Mouse (Mus musculus) midbrain, postnatal 0 days (tissue): Measurements from ENCODE around the gene Fto. TPM values are rescaled to one million over a fixed set of nuclear protein-coding genes. Genes with fewer than 3 reads are reported as not detected.

Source experiments
- ATAC-seq: fragments of 200-750 bp; cut with Nextera tagmentation; 2 replicates; pipeline ENCODE4 v1.8.0; 2017; ENCODE audit warnings: moderate number of reproducible peaks, mild to moderate bottlenecking, moderate TSS enrichment, moderate library complexity; ENCODE audit not compliant: low FRiP score
- DNase-seq: peaks from one replicate; pipeline ENCODE4 v3.0.0-alpha.2; 2015; ENCODE audit warnings: low spot score
- H3K27ac ChIP-seq: fragments of 300-500 bp; sonication (generic); 2 replicates; pipeline ENCODE4 v1.5.1; 2014; ENCODE audit warnings: low read depth, mild to moderate bottlenecking, low read length, mixed read lengths
- H3K27me3 ChIP-seq: fragments of 300-500 bp; sonication (generic); 2 replicates; pipeline ENCODE4 v1.6.1; 2014; ENCODE audit warnings: low read length, control low read depth, mixed read lengths; ENCODE audit not compliant: insufficient read depth
- H3K36me3 ChIP-seq: fragments of 300-500 bp; sonication (generic); 2 replicates; pipeline ENCODE4 v1.6.1; 2014; ENCODE audit warnings: low read length, control low read depth, mixed read lengths; ENCODE audit not compliant: insufficient read depth
- H3K4me1 ChIP-seq: fragments of 300-500 bp; sonication (generic); 2 replicates; pipeline ENCODE4 v1.6.1; 2014; ENCODE audit warnings: mild to moderate bottlenecking, control low read depth, antibody characterized with exemption, low read length, mixed read lengths; ENCODE audit not compliant: insufficient read depth
- H3K4me2 ChIP-seq: fragments of 300-500 bp; sonication (generic); 2 replicates; pipeline ENCODE4 v1.6.1; 2014; ENCODE audit warnings: low read depth, mild to moderate bottlenecking, low read length, mixed read lengths; ENCODE audit not compliant: poor library complexity, severe bottlenecking
- H3K4me3 ChIP-seq: fragments of 300-500 bp; sonication (generic); 2 replicates; pipeline ENCODE4 v1.5.1; 2014; ENCODE audit warnings: low read depth, mild to moderate bottlenecking, low read length, moderate library complexity
- H3K9ac ChIP-seq: fragments of 300-500 bp; sonication (generic); replicated peaks from 2 replicates; pipeline ENCODE4 v1.6.1; 2014; ENCODE audit warnings: mild to moderate bottlenecking, low read length, moderate library complexity, mixed read lengths; ENCODE audit not compliant: poor library complexity, severe bottlenecking
- H3K9me3 ChIP-seq: fragments of 300-500 bp; sonication (generic); 2 replicates; pipeline ENCODE4 v1.6.1; 2016; ENCODE audit warnings: low read length, control low read depth
- CTCF ChIP-seq: IDR thresholded peaks from 2 replicates; pipeline ENCODE4 v1.5.1; 2016; ENCODE audit warnings: antibody characterized with exemption, mild to moderate bottlenecking
- WGBS: fragments of 180-500 bp; shearing (Covaris S2); extraction: QIAGEN DNeasy Blood & Tissue Kit; methylation state at CpG from one replicate; pipeline ENCODE4 v1.1.7; 2014; 5-methylcytosine and 5-hydroxymethylcytosine counted together
- polyA plus RNA-seq: library from polyadenylated mRNA; unstranded; fragments of >200 nt; fragmentation: Nextera tagmentation; extraction: Ambion mirVana; gene quantifications from 2 replicates; pipeline ENCODE4 v1.2.1, GENCODE M21; 2015
- total RNA-seq: library from RNA; depleted of rRNA; stranded (reverse); fragments of >200 nt; gene quantifications from 2 replicates; pipeline ENCODE4 v1.2.3, GENCODE M21; 2014

The Fto gene
- total and polyA plus RNA-seq, 2 experiments from 2014 or later, result 97.9 to 151 TPM

DNA sequence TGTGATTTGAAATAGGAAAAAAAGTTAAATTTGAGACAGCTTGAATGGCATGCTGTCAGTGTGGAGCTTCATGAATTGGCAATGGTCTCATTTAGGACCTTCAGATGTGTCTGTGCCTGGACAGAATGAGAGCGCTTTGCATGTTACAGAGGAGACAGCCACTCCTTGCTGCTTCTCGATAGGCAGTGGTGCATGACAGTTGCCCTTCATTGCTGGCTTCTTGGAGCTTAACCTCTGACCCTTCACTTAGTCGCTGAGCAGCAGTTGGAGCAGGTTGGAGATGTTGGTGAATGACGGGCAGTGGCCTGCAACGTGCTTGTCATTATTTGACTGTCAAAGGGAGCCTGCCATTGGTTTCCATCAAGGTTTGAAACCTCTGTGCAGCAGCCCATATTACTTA, 28.9 kb downstream of the Fto start:
- 32% methylated on average over 5 of the region's 5 CpGs for WGBS
- no peaks in the 10 kb centered on the region for H3K36me3 ChIP-seq
- no peak overlapping the region for H3K4me3 ChIP-seq
- no peak for TF ChIP-seq CTCF
- DNase-seq, result no peak
- H3K4me1 ChIP-seq, result no peaks in the 10 kb centered on the region
- ATAC-seq, result no peak
- no peak overlapping the region for H3K9ac ChIP-seq
- H3K27me3 ChIP-seq, result no peaks in the 10 kb centered on the region
- no peak overlapping the region for H3K27ac ChIP-seq
- H3K9me3 ChIP-seq, result no peaks in the 10 kb centered on the region
- no peak overlapping the region for H3K4me2 ChIP-seq

DNA sequence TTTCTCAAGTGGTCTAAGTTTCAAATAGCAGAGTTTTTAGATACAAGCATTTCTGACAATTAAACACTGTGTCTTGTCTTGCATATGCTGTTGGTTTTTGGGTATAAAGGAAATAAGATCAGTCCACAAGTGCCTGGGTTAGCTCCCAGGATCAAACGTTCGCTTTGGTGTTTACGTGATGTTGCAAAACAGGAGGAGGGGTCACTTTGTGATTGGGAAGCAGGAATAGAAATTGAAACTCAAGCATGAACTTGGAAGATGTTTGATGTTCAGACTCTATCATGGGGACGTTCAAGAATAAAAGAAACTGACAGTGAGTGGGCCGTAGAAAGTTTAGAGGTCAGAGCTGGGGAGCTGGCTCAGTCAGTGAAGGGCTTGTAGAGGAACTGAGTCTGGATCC, 29.5 kb downstream of the Fto start:
- no peak for TF ChIP-seq CTCF
- ATAC-seq (no peak), DNase-seq (no peak)
- no peaks in the 10 kb centered on the region for H3K36me3 ChIP-seq
- no peak overlapping the region for H3K27ac ChIP-seq
- H3K9ac ChIP-seq, result no peak overlapping the region
- H3K4me1 ChIP-seq, result no peaks in the 10 kb centered on the region
- H3K9me3 ChIP-seq, result no peaks in the 10 kb centered on the region
- H3K4me3 ChIP-seq, result no peak overlapping the region
- 71% methylated on average over 5 of the region's 5 CpGs for WGBS
- no peaks in the 10 kb centered on the region for H3K27me3 ChIP-seq
- no peak overlapping the region for H3K4me2 ChIP-seq

DNA sequence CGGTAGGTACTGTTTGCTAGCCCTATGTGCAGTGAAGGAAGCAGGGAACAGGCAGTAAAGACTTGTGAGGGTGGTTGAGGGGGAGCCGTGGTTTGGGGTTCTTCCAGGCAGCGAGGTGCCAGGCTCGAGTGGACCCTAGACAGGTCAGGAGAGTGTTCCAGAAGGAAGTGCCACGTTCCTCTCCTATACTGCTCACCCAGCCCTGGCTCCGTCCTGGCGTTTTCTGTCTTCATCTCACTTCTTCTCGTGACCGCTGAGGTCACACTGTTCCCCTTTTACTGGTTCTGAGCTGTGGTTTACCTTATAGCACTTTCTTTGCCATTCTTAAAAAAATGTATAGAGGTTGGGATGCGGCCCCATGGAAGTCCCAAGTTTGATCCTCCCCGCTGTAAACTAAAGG, 31.3 kb downstream of the Fto start:
- Histone ChIP-seq H3K27me3 (no peaks in the 10 kb centered on the region), H3K36me3 (no peaks in the 10 kb centered on the region), H3K4me1 (no peaks in the 10 kb centered on the region), H3K9ac (no peak overlapping the region), H3K9me3 (no peaks in the 10 kb centered on the region), H3K27ac (no peak overlapping the region), H3K4me3 (no peak overlapping the region), H3K4me2 (no peak overlapping the region)
- ATAC-seq (no peak), DNase-seq (no peak)
- TF ChIP-seq CTCF, result no peak
- WGBS, result 92% methylated on average over 11 of the region's 11 CpGs

DNA sequence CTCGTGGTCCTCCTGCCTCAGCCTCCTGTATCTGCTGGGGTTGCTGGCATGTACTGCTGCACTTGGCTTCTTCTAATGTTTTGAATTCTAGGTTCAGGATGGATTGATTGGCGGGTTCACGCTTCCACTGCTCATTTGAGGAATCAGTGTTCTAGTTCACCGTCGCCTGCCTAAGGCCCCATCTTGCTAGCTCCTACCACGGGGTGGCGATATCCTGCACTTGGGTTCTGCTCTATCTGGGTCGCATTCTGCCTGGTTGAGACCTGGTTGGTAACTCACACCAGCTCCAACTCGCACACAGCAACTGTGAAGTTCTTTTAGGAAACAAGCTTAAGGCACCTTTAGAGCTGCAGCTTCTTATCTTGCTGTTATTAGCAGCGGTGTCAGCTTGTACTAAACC, 33.8 kb downstream of the Fto start:
- Histone ChIP-seq H3K9me3 (no peaks in the 10 kb centered on the region), H3K4me2 (no peak overlapping the region), H3K27me3 (no peaks in the 10 kb centered on the region), H3K9ac (no peak overlapping the region), H3K4me1 (no peaks in the 10 kb centered on the region), H3K36me3 (no peaks in the 10 kb centered on the region), H3K27ac (no peak overlapping the region), H3K4me3 (no peak overlapping the region)
- 77% methylated on average over 10 of the region's 10 CpGs for WGBS
- no peak for DNase-seq
- ATAC-seq, result no peak
- peak; percentile 20 for TF ChIP-seq CTCF

DNA sequence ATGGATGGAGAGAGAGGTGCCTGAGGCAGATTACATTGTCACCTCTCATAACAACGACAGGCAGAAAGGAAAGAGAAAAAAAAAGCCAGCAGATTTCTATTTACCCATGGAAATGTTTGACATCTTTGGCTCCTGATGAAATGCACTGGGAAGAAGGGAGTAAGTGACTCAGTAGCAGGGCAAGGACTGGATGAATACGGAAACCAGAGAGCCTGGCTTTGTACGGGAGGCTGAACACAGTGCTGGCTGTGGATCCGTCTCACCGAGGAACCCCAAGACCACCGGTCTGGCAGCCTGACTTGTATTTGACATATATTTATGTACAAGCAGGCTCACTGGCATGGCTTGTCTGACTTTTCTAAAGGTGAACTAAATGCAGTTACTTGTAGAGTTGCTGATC, 34.3 kb downstream of the Fto start:
- WGBS, result 54% methylated on average over 6 of the region's 6 CpGs
- Histone ChIP-seq H3K4me3 (no peak overlapping the region), H3K4me1 (no peaks in the 10 kb centered on the region), H3K9ac (no peak overlapping the region), H3K36me3 (no peaks in the 10 kb centered on the region), H3K27ac (no peak overlapping the region), H3K9me3 (no peaks in the 10 kb centered on the region), H3K27me3 (no peaks in the 10 kb centered on the region), H3K4me2 (no peak overlapping the region)
- ATAC-seq, result no peak
- TF ChIP-seq CTCF, result no peak
- DNase-seq, result no peak

DNA sequence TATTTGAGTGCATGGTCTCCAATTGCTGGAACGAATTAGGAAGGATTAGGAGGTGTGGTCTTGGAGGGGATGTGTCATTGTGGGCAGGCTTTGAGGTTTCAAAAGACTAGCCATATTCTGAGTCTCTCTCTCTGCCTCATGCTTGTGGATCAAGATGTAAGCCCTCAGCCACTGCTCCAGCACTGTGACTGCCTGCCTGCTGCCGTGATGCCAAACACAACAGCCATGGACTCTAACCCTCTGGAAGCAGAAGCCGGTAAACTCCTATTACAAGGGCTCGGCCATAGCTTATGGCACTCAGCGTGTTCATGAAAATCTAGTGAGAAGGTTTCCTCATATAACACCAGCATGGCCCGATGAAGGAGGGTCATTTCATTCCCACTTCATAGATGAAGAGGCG, 36.5 kb downstream of the Fto start:
- no peak for DNase-seq
- WGBS, result 86% methylated on average over 7 of the region's 7 CpGs
- no peak for TF ChIP-seq CTCF
- no peaks in the 10 kb centered on the region for H3K27me3 ChIP-seq
- H3K4me3 ChIP-seq, result no peak overlapping the region
- H3K27ac ChIP-seq, result no peak overlapping the region
- no peak for ATAC-seq
- H3K4me2 ChIP-seq, result no peak overlapping the region
- H3K9ac ChIP-seq, result no peak overlapping the region
- H3K4me1 ChIP-seq, result no peaks in the 10 kb centered on the region; the same call in 1 of the 2 replicates
- H3K36me3 ChIP-seq, result no peaks in the 10 kb centered on the region
- H3K9me3 ChIP-seq, result no peaks in the 10 kb centered on the region
